Mouse (Mus musculus) forebrain, embryonic 16.5 days (tissue): ENCODE measurements around the gene Nfs1. TPM values are rescaled to one million over a fixed set of nuclear protein-coding genes. Genes with fewer than 3 reads are reported as not detected.

Experiments used
- ATAC-seq: fragments of 200-750 bp; cut with Nextera tagmentation; 2 replicates; pipeline ENCODE4 v1.8.0; 2017; ENCODE audit warnings: mild to moderate bottlenecking, moderate library complexity
- H3K27ac ChIP-seq: fragments of 300-500 bp; sonication (generic); 2 replicates; pipeline ENCODE4 v1.5.1; 2014; ENCODE audit warnings: low read length, control low read depth
- H3K27me3 ChIP-seq: fragments of 300-500 bp; sonication (generic); replicated peaks from 2 replicates; pipeline ENCODE4 v1.6.1; 2014; ENCODE audit warnings: low read length; ENCODE audit not compliant: control insufficient read depth, insufficient read depth
- H3K36me3 ChIP-seq: fragments of 300-500 bp; sonication (generic); 2 replicates; pipeline ENCODE4 v1.6.1; 2014; ENCODE audit not compliant: control insufficient read depth, insufficient read depth
- H3K4me1 ChIP-seq: fragments of 300-500 bp; sonication (generic); replicated peaks from 2 replicates; pipeline ENCODE4 v1.6.1; 2014; ENCODE audit warnings: low read length; ENCODE audit not compliant: control insufficient read depth, insufficient read depth
- H3K4me2 ChIP-seq: fragments of 300-500 bp; sonication (generic); 2 replicates; pipeline ENCODE4 v1.6.1; 2014; ENCODE audit warnings: mild to moderate bottlenecking, low read length, control low read depth
- H3K4me3 ChIP-seq: fragments of 300-500 bp; sonication (generic); replicated peaks from 2 replicates; pipeline ENCODE4 v1.5.1; 2014; ENCODE audit warnings: mild to moderate bottlenecking, low read length, control low read depth
- H3K9ac ChIP-seq: fragments of 300-500 bp; sonication (generic); replicated peaks from 2 replicates; pipeline ENCODE4 v1.6.1; 2014; ENCODE audit warnings: low read depth, low read length, control low read depth
- H3K9me3 ChIP-seq: fragments of 300-500 bp; sonication (generic); 2 replicates; pipeline ENCODE4 v1.6.1; 2016; ENCODE audit warnings: low read length; ENCODE audit not compliant: control insufficient read depth
- WGBS: fragments of 180-500 bp; shearing (Covaris S2); extraction: QIAGEN DNeasy Blood & Tissue Kit; methylation state at CpG from one replicate; pipeline ENCODE4 v1.1.7; 2014; 5-methylcytosine and 5-hydroxymethylcytosine counted together
- polyA plus RNA-seq: library from polyadenylated mRNA; unstranded; fragments of >200 nt; fragmentation: Nextera tagmentation; extraction: Ambion mirVana; gene quantifications from 2 replicates; pipeline ENCODE4 v1.2.1, GENCODE M21; 2015

Gene Nfs1
- polyA plus RNA-seq, 1 experiment from 2014 or later = 45.2 TPM

DNA sequence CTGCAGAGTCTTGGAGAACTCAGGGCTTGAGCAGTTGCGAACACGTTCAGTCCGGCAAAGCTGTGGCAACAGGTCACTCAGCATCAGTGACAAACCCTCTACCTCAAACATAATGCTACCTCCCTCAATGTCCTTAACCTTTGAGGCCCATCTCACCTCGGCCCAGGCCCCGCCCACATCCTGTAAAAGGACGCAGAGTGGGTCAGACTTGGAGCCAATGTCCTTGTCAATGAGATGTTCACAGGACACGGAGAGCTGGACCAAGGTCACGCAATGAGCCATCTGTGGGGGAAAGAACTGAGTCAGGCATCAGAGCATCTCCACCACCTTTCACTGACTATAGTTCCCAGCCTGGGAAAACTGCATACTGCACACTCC is 64.8 kb downstream of the Nfs1 start:
- H3K4me1 ChIP-seq = no peaks in the 10 kb centered on the region
- peaks cover 36% of the 10 kb centered on the region for H3K36me3 ChIP-seq
- H3K27ac ChIP-seq = no peak overlapping the region
- 91% methylated on average over 8 of the region's 8 CpGs for WGBS
- no peaks in the 10 kb centered on the region for H3K9me3 ChIP-seq
- no peak overlapping the region for H3K4me3 ChIP-seq
- no peak overlapping the region for H3K9ac ChIP-seq
- ATAC-seq = no peak
- no peaks in the 10 kb centered on the region for H3K27me3 ChIP-seq
- H3K4me2 ChIP-seq = no peak overlapping the region

GRCm38 (mm10) chr2:156078421-156079182 is 65.4 kb downstream of the Nfs1 start:
- H3K36me3 ChIP-seq = peaks cover 41% of the 10 kb centered on the region

GRCm38 (mm10) chr2:156077461-156077860 is 66.5 kb downstream of the Nfs1 start:
- no peaks in the 10 kb centered on the region for H3K9me3 ChIP-seq
- ATAC-seq = no peak
- H3K9ac ChIP-seq = no peak overlapping the region

More at GRCm38 (mm10) chr2:156078421-156079182, 65.4 kb downstream of the Nfs1 start:
- Histone ChIP-seq H3K4me2 (no peak overlapping the region), H3K4me1 (no peaks in the 10 kb centered on the region), H3K9ac (no peak overlapping the region), H3K9me3 (no peaks in the 10 kb centered on the region), H3K27ac (no peak overlapping the region), H3K4me3 (no peak overlapping the region), H3K27me3 (no peaks in the 10 kb centered on the region)
- no peak for ATAC-seq
- 93% methylated on average over 16 of the region's 16 CpGs for WGBS

GRCm38 (mm10) chr2:156073725-156074124 is 70.3 kb downstream of the Nfs1 start:
- Histone ChIP-seq H3K9me3 (no peaks in the 10 kb centered on the region), H3K36me3 (peaks cover 59% of the 10 kb centered on the region), H3K27me3 (no peaks in the 10 kb centered on the region), H3K27ac (no peak overlapping the region), H3K4me2 (no peak overlapping the region), H3K4me1 (no peaks in the 10 kb centered on the region), H3K4me3 (no peak overlapping the region), H3K9ac (no peak overlapping the region)
- ATAC-seq = no peak
- 93% methylated on average over 15 of the region's 15 CpGs for WGBS

More at GRCm38 (mm10) chr2:156077461-156077860, 66.5 kb downstream of the Nfs1 start:
- 91% methylated on average over 7 of the region's 7 CpGs for WGBS
- H3K4me1 ChIP-seq = no peaks in the 10 kb centered on the region
- no peak overlapping the region for H3K4me2 ChIP-seq
- H3K27ac ChIP-seq = no peak overlapping the region
- H3K4me3 ChIP-seq = no peak overlapping the region
- peaks cover 51% of the 10 kb centered on the region for H3K36me3 ChIP-seq
- no peaks in the 10 kb centered on the region for H3K27me3 ChIP-seq

Other genes with a start within 250 kb of the Nfs1 start
- 66.5 and 78.2 TPM in 2 replicates for gene Uqcc1, start 213.9 kb downstream of the Nfs1 start, polyA plus RNA-seq
- not detected in 2 replicates for gene Gm15557, start 203.5 kb downstream of the Nfs1 start, polyA plus RNA-seq
- 2.7 and 4.5 TPM in 2 replicates for gene Gdf5, start 198.8 kb downstream of the Nfs1 start, polyA plus RNA-seq
- gene Cep250, start 187.7 kb downstream of the Nfs1 start, polyA plus RNA-seq = 17.0 and 18.9 TPM in 2 replicates
- 1.7 and 2.4 TPM in 2 replicates for gene 6430550D23Rik, start 136.2 kb downstream of the Nfs1 start, polyA plus RNA-seq
- gene Ergic3, start 136.1 kb downstream of the Nfs1 start, polyA plus RNA-seq = 350 and 382 TPM in 2 replicates
- not detected in 2 replicates for gene Fer1l4, start 91.2 kb downstream of the Nfs1 start, polyA plus RNA-seq
- 5.2 and 7.5 TPM in 2 replicates for gene Spag4, start 79.0 kb downstream of the Nfs1 start, polyA plus RNA-seq
- 28.9 and 30.4 TPM in 2 replicates for gene Cpne1, start 32.2 kb downstream of the Nfs1 start, polyA plus RNA-seq
- 37.6 and 38.8 TPM in 2 replicates for gene Rbm12, start 32.2 kb downstream of the Nfs1 start, polyA plus RNA-seq
- 20.7 and 28.6 TPM in 2 replicates for gene Gm28036, start 17.1 kb downstream of the Nfs1 start, polyA plus RNA-seq
- gene Romo1, start 147 bp downstream of the Nfs1 start, polyA plus RNA-seq = 295 and 326 TPM in 2 replicates
- gene Rbm39, start 36.1 kb upstream of the Nfs1 start, polyA plus RNA-seq = 494 and 529 TPM in 2 replicates
- gene Phf20, start 52.3 kb upstream of the Nfs1 start, polyA plus RNA-seq = 148 and 181 TPM in 2 replicates
- gene Cnbd2, start 168.1 kb upstream of the Nfs1 start, polyA plus RNA-seq = 5.0 and 6.9 TPM in 2 replicates
- 60.6 and 64.9 TPM in 2 replicates for gene Scand1, start 168.5 kb upstream of the Nfs1 start, polyA plus RNA-seq